Mouse (Mus musculus) ovary, postnatal 10 days (tissue): Measurements from ENCODE around the gene Svop.

Experiments
- DNase-seq: peaks from one replicate; pipeline ENCODE4 v3.0.0; 2022; ENCODE audit warnings: low spot score

Svop gene

DNA sequence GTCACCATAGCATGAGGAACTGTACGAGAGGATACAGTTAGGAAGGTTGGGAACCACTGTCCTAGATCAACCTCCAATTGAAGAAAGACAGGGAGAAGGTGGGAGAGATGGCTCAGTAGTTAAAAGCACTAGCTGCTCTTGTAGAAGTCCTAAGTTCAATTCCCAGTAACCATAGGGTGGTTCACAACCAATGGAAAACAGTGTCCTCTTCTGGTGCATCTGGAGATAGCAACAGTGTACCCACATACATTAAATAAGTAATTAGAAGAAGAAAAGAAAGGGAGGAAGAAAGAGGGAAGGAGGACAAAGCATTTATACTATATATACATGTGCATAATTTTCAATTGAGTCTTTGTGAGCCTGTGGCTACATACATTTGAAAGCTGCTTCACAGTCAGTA lies 46.2 kb downstream of the Svop start:
- DNase-seq = no peak

DNA sequence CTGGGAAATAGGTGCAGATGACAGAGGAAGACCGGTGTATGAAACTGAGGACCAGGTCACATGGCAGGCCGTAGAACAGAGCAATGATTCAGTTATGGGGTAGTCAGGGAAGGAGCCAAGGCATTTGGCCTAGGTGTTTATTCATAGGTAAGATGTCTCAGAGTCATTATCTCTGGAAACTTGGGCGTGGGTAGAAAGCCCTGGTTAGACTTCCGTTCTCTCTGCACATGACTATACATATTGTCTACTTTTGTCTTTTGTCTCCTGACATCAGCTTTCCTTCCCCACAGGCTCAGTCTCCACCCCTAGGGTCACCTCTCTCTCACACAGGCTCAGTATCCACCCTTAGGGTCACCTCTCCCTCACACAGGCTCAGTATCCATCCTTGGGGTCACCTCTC lies 47.6 kb downstream of the Svop start:
- no peak for DNase-seq

DNA sequence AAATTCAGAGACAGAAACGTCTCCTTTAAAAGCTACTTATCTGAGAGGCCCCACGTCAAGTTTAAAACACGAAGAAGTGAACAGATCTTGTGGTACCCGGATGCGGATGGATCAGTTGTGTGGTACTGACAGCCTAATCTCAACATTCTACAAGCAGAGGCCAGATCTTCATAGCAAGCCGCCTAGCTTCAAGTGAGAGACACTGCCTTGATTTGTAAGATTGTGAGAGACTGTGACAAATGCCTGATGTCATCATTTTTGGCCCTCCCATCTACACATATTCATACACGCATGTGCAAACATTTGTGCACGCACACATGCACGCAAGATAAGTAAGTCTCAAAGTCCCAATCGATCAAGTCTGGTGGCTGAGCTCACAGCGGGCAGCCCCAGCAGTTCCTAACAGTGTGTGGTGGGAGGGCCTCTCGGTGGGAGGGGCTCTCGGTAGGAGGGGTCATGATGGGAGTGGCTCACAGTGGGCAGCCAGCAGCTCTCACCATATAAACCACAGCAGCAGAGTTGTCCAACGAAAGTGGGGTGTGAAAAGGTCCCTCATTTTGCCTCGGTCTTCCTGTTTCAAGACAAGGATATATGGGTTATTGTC lies 49.9 kb downstream of the Svop start:
- no peak for DNase-seq

DNA sequence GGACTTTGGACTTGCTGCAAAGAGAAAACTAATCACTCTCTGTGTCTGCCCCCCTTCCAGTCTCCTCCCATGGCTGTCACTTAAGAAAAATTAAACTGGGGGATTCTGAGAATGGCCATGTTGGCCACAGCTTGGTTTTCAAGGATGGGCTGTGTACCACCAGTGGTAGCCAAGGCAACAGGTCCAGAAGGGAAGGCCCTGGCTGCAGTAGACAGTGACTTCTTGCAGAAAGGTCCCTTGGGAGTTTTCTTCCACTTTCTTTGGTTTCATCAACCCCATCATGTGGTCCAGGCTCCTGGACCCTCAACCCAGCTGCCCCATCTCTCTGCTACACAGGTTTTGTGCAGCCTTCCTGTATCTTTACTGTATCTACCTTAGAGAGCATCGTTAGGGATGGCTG lies 50.5 kb downstream of the Svop start:
- no peak for DNase-seq

DNA sequence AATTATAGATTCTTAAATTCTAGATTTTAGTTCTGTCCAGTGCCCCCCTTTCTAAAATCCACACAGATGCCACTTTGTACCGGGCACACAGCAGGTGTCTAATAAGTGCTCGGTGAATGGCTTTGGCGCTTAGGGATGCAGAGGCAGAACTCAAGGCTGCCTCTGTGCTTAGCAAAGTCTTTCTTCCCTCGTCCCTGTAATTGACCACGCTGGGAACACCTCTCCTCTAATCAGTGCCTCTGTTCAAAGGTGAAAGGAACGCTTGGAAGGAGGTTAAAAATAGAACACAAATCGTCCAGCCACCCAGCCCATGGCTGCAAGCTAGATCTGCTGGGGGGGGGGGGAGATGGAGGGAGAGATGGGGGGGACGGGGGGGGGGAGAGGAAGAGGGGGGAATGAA lies 50.9 kb downstream of the Svop start:
- no peak for DNase-seq

DNA sequence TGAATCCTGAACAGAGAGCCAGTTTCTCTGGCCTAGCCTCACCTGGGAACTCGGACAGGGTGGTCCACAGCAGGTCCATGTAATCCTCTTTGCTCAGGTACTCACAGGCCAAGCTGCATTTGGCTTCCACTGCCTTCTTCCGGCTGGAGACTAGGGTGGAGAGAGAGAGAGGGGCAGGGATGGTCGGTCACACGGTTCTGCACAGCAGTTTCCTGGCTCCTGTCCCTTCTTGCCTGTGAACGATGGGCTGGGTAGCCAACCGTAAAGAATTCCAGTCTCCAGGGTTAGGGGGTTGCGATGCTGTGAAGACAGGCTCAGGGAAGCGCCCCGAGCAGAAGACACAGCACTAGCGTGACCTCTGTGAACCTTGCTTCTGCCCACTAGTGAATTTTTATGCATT lies 56.3 kb downstream of the Svop start:
- DNase-seq = no peak

DNA sequence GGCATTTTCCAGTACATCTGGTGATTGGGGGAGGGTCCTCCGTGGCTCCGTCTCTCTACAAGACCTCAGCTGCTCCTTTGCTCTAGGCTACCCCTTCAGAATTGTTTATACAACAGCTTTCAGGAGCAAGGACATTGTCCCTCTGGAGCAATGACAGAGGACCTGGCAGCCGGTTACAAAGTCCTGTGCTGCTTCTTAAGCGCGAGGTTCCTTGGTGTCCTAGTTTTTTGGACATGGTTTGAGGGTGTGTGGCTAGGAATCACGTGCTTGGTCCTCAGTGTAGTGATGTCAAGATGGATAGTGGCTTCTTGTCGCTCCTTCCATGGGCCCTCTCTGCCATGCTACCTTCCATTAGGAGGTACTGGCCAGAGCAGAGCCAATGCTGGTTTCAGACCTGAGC lies 57.0 kb downstream of the Svop start:
- no peak for DNase-seq

DNA sequence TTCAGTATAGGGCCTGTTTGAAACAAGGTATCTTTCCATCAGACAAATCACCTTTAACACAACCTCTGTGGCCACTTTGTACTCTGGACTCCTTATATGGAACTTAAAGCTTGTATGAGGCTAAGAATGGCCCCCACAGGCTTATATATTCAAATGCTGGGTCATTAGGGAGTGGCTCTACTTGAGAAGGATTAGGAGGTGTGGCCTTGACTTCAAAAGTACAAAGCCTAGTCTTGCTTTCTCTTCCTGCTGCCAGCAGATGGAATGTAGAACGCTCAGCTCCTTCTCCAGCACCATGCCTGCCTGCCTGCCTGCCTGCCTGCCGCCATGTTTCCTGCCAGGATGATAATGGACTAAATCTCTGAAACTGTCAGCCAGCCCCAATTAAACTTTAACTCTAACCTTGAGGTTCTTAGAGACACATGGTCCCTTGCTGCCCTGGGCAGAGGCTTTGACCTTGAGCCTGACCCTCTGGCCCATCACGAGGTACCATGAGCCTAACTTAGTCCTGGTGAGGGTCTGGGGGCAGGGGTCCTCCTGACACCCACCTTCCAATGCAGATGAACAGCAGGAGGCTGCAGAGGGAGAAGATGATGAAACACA lies 59.1 kb downstream of the Svop start:
- DNase-seq = no peak

DNA sequence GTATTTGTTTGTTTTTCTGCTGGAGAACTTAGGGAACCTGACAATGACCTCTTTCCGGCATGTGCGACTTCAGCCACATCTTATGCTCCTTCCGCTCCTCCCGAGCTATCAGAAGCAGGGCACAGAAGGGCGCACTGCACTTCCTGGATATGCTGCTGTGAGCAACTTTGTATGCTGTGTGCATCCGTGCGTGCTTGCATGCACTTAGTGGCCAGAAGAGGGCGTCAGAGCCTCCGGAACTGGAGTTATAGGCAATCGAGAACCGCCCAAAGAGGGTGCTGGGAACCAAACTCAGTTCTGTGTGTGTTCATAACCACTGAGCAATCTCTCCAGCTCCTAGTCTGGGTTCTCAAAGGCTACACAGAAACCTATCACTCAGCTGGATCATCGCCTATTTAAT lies 60.7 kb downstream of the Svop start:
- DNase-seq = no peak

DNA sequence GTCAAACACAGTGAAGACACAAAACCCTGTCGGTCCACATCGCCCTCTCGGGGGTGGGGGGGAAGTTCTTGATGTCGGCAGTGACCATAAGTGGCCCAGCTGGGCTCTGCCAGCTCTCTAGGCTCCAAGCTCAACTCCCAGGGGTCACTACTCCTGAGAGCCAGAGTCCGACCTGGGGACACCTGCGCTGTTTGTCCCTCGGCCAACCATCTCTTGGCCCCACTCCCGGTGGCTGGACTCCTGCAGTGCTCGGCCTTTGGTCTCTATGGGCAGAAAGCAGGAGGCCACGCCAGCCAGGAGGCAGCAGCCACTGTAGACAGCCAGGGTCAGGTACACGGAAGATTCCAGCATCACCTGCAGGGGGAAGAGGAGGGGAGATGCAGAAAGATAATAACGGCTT lies 63.3 kb downstream of the Svop start:
- no peak for DNase-seq

DNA sequence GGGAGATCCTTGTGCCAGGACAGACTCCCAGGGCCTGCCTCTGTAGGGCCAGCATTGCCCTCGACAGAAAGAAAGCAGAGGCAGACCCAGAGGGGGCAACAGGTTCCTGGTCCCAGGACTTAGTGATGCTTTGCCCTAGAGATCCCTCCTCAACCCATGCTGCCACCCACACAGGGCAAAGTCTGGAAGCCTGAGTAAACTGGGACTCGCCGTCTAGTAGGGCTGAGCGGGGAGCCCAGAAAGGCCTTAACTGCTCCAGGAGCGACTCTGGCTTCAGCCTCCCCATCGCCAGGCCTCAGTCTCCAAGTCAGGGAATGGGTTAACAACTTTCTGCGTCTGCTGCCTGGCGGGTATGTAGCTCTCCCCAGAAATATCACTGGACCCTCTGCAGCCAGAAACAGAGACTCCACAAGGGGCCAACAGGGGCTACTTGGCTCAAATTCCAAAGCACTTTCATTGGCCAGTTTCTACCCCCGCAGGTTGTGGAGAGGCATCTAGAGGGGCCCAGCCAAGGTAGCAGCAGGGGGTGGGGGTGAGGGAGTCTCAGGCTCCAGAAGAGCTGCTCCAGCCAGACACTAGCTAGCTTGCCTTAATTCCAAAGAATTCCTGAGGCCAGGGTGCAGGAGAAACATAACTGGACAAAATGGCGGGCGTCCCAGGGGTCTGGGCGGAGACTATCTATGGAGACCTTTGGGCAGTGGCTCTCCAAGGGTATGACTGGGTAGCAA lies 64.0 kb downstream of the Svop start:
- no peak for DNase-seq

DNA sequence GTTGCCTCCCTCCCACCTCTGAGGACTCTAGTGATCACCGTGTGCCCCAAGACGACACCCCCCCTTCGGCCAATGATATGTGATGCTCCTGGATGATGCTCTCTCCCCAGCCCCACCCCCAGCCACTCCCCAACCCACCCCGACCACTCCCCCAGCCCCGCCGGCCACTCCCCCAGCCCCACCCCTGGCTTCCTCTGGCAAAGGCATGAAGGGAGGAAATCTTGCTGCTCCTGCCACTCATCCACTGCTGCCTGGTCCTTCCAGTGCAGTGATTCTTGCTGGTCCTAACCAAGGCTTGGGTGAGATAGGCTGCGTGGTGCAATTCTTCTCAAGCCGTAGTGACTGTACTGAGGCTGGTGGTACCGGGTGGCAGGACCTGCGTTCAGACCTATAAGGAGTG lies 66.5 kb downstream of the Svop start:
- no peak for DNase-seq

DNA sequence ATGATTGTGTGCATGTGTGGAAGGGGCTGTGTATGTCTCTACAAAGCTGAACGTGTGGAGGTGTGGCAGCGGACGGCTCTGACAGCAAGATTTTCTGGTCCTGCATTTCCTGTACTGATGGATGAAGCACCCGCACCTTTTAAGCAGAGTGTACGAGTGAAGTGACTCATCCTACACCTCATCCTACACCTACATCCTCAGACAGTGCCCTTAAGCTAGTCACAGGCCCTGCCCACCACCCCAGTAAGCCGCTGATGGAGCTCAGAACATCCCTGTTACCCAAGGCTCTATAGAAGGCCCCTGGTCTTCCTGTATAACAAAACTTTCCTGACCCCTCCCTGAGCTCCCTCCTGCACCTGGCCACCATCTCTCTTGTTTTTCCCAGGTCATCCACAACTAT lies 67.0 kb downstream of the Svop start:
- DNase-seq = no peak

DNA sequence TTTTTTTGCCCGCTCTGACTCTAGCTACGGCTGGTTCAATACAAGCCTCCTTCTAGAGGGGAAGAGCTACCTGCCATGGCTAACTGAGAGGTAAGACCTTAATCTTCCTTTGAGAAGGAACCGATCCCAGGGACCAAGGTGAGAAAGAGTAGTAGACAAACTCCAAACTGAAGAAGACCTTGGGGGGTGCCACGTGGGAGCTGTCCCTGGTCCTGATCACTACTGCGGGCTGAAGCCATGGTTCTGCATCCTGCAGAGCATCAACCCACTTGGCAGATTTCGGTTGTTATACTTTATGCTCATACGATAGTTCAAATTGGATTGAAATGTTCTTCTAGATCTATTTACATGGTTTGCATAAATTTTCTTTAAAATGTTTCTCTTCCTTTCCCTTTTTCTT lies 76.2 kb downstream of the Svop start:
- no peak for DNase-seq

DNA sequence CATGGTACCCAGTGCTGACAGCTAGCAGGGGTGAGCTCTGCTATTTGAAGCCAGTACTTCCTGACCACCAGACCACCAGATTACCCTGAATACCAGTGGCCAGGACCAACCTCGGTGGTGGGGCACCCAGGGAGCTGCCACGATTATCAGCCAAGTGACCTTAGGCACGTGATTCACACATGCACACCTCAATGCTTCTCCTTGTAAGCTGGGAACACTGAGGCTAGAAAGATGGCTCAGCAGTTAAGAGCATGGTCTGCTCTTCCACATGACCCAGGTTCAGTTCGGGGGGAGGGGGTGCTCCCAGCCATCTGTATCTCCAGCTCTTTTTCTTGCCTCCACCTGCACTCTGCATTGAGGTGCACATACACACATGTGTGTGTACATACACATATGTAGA lies 82.3 kb downstream of the Svop start:
- no peak for DNase-seq

DNA sequence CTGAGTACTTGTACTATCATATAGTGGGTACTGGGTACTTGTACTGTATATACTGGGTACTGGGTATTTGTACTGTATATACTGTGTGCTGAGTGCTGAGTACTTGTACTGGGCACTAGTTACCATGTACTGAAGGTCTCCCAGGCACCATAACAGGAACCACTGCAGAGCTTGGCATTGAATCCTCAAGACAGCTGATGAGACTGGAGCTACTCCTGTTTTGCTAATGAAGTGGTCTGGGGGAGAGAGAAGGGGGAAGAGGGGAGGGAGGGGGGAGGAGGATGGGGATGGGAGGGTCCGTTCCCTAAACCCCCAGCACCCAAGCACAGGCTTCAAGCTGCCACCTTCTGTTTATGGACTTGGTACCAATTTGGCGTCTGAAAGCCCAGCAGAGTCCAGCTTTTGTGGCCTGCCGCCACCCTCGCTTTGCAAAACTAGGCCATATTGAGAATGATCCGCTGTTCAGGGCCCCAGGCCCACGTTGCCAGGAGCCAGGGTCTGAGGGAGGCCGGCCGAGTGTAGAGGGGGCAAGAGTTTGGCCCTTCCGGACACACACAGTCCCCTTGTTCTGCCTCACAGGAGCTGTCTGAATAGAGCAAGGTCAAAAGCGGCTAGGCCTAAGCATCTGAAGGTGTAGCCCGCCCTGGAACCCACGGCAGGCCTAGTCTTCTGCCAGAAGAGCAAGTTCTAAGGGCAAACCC lies 83.5 kb downstream of the Svop start:
- no peak for DNase-seq

DNA sequence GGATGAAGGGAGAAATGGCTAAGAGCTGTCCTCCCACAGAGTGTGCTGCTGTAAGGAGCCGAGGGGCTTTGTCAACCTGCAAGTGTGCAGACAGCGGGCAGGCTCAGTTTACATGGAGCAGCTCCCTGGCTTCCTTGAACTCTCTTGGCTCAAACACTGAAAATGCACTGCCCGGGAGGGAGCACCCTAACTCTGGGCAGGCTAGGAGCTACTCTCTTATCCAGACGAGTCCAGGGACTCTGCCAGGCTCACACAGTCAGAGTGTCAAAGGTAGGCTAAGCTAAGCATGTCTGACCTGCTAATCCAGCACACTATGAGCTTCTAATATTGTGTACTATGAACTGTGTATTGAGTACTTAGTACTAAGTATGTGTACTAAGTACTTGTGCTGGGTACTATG lies 84.4 kb downstream of the Svop start:
- DNase-seq = no peak

DNA sequence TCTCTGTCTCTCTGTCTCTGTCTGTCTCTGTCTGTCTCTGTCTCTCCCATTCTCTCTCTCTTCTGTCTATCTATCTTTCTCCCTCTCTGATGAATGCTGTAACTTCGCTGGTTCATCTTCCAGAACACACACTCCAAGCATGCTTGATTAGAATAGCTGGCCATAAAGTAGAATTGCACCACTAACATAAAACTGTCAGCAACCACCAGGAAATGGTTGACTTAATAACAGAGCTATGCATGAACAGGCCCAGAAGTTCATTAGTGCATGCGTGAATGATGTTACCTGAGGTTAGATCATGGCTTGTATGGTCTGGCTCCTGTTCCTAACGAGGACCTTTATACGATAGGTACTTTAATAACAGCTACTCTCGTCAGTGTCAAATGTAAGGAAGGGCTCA lies 86.3 kb downstream of the Svop start:
- DNase-seq = no peak

DNA sequence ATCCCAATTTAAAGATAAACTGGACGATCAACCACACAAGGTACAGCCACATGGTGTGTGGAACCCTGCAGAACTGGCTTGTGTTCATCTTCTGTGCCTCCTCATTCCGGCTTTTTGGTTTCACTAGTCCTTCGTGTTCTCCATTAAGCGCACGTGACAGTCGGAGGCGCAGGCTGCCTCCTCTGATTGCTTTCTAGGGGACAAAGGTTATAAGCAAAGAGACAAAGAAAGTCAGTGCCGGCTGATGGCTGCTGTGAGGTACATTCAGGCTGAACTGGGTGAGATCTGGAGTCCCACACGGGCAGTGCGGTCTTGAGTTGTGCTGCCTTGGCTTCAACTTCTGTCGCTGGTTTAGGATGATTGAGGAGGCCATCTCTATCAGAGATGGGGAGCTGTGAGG lies 86.8 kb downstream of the Svop start:
- DNase-seq = no peak

DNA sequence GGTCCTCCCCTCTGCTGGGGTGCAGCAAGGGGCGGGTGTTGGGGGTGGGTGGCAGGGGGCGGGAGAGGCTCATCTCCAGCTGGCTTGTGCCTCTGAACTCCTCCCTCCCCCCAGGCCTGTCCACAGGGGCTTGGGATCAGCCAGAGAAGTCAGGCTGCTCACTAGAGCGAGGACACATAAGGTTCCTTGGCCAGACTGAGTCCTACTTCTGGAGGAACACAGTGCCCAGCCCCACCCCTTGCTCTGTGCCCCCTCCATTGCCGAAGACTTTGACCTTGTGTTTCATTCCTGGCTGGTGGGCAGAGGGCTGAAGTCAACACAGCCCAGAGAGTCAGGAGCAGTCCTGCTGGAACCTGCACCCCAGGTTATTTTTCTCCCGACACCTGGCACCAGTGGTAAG lies 87.8 kb downstream of the Svop start, which contains the start of gene Dao:
Gene Dao (plus strand): TSS at position 162 of the 400 bp plus-strand sequence.
- no peak for DNase-seq

DNA sequence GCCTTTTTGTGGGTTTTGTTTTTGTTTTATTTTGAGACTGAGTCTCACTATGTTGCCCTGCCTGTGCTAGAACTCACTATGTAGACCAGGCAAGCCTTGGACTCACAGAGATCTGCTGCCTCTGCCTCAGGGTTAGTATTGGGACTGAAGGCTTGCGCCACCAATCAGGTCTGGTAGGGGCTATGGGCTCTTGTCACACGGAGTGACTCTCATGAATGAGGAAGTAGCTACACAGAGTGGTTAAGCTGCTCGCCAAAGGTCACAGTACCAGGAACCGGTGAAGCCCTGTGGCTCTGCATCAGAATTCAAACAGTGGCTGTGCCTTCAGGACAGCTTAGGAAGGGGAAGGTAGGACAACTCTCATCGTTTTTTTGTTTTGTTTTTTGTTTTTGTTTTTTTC lies 92.0 kb downstream of the Svop start:
- DNase-seq = no peak

DNA sequence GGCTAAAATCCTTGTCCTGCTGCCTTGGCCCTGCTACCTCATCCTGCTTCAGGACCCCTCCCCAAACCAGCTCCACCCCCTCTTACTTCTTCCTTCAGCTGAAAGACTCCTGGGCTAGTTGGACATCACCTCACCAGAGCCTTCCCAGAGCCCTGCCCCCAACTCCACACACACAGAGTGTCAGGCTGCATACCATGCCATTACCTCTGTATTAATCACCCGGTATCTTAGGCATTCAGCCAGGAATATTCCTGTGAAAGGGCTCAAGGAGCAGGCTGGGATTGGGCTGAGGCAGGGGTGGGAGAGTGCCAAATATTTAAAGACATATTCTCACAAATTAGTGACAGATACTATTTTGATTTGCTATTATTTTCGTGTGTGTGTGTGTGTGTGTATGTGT lies 94.9 kb downstream of the Svop start:
- DNase-seq = no peak
